Mouse (Mus musculus): ENCODE measurements around the gene Eddm3b.
"Not testable (repeated sequence)": the region's sequence is repeated elsewhere in the genome, so short reads cannot be mapped to it uniquely, and the experiment has no call there.

Eddm3b gene

GRCm38 (mm10) chr14:51143287-51143686 lies 29.1 kb downstream of the Eddm3b start:
- no peak for DNase-seq (ENCODE audit: low spot score in 2 of 2)

DNA sequence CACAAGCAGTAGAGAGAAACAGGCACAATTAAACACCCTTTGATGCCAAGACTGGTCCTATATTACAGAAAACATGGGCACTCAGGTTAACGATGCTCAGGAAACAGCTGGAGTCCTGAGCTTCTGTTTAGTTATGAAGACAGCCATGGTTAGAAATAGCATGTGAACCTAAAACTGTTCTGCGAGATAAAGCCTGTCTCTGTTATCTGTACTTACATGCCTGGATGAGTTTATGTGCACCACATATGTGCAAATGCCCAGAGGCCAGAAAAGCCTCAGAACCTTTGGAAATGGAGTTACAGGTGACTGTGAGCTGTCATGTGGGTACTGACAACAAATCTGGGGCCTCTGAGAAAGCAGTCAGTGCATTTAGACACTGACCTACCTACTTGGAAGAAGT lies 29.7 kb downstream of the Eddm3b start:
- no peak for DNase-seq (ENCODE audit: low spot score in 2 of 2)

DNA sequence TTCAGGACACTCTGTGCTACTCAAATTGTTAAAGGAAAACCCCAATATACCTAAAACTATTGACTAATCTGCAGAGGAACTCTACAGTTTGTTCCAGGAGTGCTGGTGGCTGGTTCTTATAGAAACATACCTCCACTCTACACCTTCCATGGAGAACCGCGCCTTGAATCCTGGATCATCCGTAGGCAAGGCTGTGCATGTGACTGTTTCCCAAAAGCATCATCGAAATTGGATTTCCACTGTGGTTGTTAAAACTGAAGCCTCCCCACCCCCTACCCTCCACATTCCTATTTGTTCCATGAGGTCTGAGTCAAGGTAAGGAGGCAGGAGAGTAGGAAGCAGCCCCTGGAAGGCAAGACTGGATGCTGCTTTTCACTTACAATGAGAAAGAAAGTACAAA lies 30.2 kb downstream of the Eddm3b start:
- no peak for DNase-seq (ENCODE audit: low spot score in 2 of 2)

GRCm38 (mm10) chr14:51145521-51145920 lies 31.3 kb downstream of the Eddm3b start:
- no peak for DNase-seq (ENCODE audit: low spot score in 2 of 2)

DNA sequence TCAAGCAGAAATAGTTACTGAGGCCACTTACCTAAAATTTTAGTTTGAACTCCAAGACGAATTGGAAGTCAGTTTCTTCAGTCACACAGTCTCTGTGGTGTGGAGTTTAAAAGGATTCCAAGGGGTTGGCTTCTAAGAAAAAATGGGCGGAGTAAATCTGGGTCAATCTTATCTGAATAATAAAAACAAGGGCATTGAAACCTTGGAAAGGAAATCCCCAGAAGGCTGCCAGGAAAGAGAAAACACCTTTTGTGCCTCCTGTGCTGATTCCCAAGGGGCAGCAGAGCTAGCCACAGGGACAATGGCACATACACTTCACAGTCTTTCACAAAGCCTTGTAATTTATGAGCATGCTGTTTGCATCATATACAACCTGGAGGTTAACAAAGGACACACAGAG lies 32.5 kb downstream of the Eddm3b start, which contains the start of gene Rnase1:
Gene Rnase1, minus strand, starts transcription at position 101 of the 400 bp plus-strand sequence.
- no peak for DNase-seq (ENCODE audit: low spot score in 2 of 2)

- no peak for DNase-seq (ENCODE audit: low spot score in 2 of 2)
These were observed 33.8 kb downstream of the Eddm3b start for GRCm38 (mm10) chr14:51148006-51148405.

DNA sequence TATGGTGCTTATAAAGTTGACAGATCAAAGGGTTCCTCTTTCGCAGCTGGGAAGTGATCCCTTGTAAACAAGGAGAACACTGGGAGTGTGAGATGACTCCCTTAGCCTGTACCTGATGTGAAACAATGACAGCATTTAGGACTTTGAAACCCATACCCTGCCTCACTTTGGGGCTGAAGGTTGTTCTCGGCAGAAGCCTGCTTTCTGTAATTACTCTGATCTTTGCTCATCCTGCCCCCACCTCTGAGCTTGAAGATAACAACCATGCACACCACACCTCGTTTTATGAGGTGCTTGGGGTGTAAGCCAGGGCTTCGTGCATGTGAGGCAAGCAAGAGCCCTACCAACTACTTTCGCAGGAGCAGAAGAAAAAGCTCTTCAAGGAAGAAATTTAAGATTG lies 34.9 kb downstream of the Eddm3b start:
- DNase-seq (ENCODE audit: low spot score in 2 of 2) = no peak

- no peak for DNase-seq (ENCODE audit: low spot score in 2 of 2)
These were observed 36.1 kb downstream of the Eddm3b start for GRCm38 (mm10) chr14:51150206-51150831.

- no peak for DNase-seq (ENCODE audit: low spot score in 2 of 2)
These were observed 38.1 kb downstream of the Eddm3b start for GRCm38 (mm10) chr14:51152249-51152870.

GRCm38 (mm10) chr14:51156056-51156735 lies 42.0 kb downstream of the Eddm3b start:
- DNase-seq (ENCODE audit: low spot score in 2 of 2) = no peak

GRCm38 (mm10) chr14:51156736-51157068 lies 42.5 kb downstream of the Eddm3b start:
- DNase-seq (ENCODE audit: low spot score in 2 of 2) = no peak

DNA sequence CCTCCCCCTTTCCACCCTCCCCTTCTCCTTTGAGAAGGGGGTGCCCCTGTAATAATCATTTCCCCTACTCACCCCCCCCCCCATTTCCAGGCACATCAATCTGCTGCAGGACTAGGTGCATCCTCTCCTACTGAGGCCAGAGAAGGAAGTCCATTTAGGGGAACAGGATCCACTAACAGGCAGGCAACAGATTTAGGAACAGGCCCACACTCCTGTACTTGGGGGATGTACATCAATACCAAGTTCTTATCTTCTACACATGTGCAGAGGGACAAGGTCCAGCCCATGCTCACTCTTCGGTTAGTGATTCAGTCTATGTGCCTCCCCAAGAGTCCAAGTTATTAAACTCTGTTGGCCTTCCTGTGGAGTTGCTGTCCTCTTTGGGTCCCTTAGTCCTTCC lies 42.8 kb downstream of the Eddm3b start:
- DNase-seq (ENCODE audit: low spot score in 2 of 2) = no peak

- DNase-seq (ENCODE audit: low spot score in 2 of 2) = not testable (repeated sequence)
These were observed 47.8 kb downstream of the Eddm3b start, which contains the start of gene Rnase2b for GRCm38 (mm10) chr14:51161976-51162375. Gene Rnase2b, plus strand, starts transcription at chr14:51162260.

DNA sequence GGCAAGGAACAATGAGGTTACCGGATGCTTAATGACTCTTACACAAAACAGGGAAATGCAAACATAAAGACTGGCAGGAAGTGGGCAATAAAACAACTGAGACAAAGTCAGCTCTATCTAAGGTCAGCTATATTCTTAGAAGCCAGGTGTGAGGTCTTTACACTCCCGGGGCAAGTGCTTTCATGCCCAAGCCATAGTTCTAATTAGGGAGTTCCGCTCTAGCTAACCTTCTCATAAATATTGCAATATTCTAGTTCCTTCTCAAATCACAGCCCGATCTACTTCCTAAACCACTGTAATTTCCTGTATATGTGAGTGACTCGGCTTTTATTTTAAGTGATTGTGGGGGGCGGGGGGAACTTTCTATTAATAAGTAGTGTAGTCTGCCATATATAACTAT lies 49.1 kb downstream of the Eddm3b start:
- DNase-seq (ENCODE audit: low spot score in 2 of 2) = not testable (repeated sequence)

GRCm38 (mm10) chr14:51165435-51165834 lies 51.2 kb downstream of the Eddm3b start:
- DNase-seq (ENCODE audit: low spot score in 2 of 2) = no peak

- no peak for DNase-seq (ENCODE audit: low spot score in 2 of 2)
These were observed 51.8 kb downstream of the Eddm3b start for GRCm38 (mm10) chr14:51166068-51166467.
